Mouse (Mus musculus): Measurements from ENCODE around the gene Palld. TPM values are rescaled to one million over a fixed set of nuclear protein-coding genes. Genes with fewer than 3 reads are reported as not detected.

The Palld gene
- total and polyA plus RNA-seq, 3 experiments: 0.87 to 7.1 (median 2.6) TPM

GRCm38 (mm10) chr8:61730669-61731068, 171.8 kb downstream of the Palld start:
- Histone ChIP-seq H3K9ac (ENCODE audit: insufficient read depth, low read depth) (no peak overlapping the region), H3K27ac (ENCODE audit: insufficient read depth, low read depth) (no peak overlapping the region), H3K36me3 (replicated peaks in 1 of 2; ENCODE audit: control insufficient read depth in 1 of 2, insufficient read depth in 1 of 2, low read length in 1 of 2) (no peaks in the 10 kb centered on the region), H3K4me1 (ENCODE audit: control insufficient read depth in 1 of 2, insufficient read depth in 2 of 2) (peaks cover 0 to 4% of the 10 kb centered on the region in 2 experiments; a peak in 3 of 4 replicates), H3K27me3 (replicated peaks) (no peaks in the 10 kb centered on the region), H3K9me3 (replicated peaks; ENCODE audit: low read length) (no peaks in the 10 kb centered on the region), H3K4me3 (replicated peaks in 1 of 3; ENCODE audit: low read depth in 2 of 3, low read length in 2 of 3, poor library complexity in 1 of 3) (no peak overlapping the region), H3K4me2 (ENCODE audit: insufficient read depth, low read depth, poor library complexity, severe bottlenecking) (no peak overlapping the region), H3K79me2 (replicated peaks; ENCODE audit: control insufficient read depth, extremely low read depth, insufficient read depth, poor library complexity, severe bottlenecking) (no peaks in the 10 kb centered on the region)
- no peak for TF ChIP-seq MXI1 (IDR thresholded peaks at IDR 0.05; ENCODE audit: low read depth, low read length)
- DNase-seq (ENCODE audit: extremely low read depth): no peak
- dilution Hi-C loops (cut with MboI; ENCODE audit: extremely low pct_ligation_motif_present, extremely low pct_unique_long_range_greater_than_20kb, low sequenced_read_pairs) (no loop called here), in situ Hi-C loops (cut with MboI; ENCODE audit: low pct_ligation_motif_present, low pct_unique_long_range_greater_than_20kb, low sequenced_read_pairs) (no loop called here)

DNA sequence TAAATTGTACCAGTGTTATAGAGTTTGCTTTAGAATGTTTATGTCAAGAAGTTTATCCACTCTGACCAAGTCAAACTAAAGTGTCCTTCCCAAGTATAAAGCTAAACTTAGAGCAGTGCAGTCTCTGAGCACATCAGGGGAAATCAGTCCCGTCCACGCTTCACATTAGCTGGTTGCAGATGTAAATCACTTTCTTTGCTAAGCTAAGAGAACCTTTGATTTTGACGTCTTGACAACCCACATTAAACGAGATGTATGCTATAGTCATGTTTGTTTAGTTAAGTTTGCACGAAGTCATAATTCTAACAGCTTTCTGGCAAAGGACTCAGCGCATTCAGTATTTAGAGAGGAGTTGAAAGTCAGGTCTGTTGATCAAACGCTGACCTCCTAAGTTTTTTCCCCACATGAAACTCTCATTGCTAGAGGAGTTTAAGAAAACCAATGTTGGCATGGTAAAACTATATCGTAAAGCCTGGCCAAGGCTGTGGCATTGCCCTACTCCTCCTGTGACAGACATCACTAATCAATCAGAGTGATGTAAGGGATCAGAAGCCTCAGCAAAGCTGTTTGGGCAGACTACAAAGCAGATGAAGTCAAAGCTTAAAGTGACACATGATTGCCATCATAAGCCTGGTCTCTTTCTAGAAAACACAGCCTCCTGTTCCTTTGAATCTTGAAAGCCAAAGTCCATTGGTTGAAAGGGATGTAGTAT, 177.0 kb downstream of the Palld start:
- in situ Hi-C loops (cut with MboI; ENCODE audit: low pct_ligation_motif_present, low pct_unique_long_range_greater_than_20kb, low sequenced_read_pairs): no loop called here
- no peaks in the 10 kb centered on the region for H3K36me3 ChIP-seq (replicated peaks in 1 of 2; ENCODE audit: control insufficient read depth in 1 of 2, insufficient read depth in 1 of 2, low read length in 1 of 2)

GRCm38 (mm10) chr8:61722226-61722625, 180.3 kb downstream of the Palld start:
- no peaks in the 10 kb centered on the region; a peak in 1 of 4 replicates for H3K4me1 ChIP-seq (ENCODE audit: control insufficient read depth in 1 of 2, insufficient read depth in 2 of 2)

More for the DNA sequence above, 177.0 kb downstream of the Palld start:
- dilution Hi-C loops (cut with MboI; ENCODE audit: extremely low pct_ligation_motif_present, extremely low pct_unique_long_range_greater_than_20kb, low sequenced_read_pairs): no loop called here
- Histone ChIP-seq H3K27ac (ENCODE audit: insufficient read depth, low read depth) (no peak overlapping the region), H3K9me3 (replicated peaks; ENCODE audit: low read length) (no peaks in the 10 kb centered on the region), H3K4me3 (replicated peaks in 1 of 3; ENCODE audit: low read depth in 2 of 3, low read length in 2 of 3, poor library complexity in 1 of 3) (no peak overlapping the region), H3K4me2 (ENCODE audit: insufficient read depth, low read depth, poor library complexity, severe bottlenecking) (no peak overlapping the region), H3K79me2 (replicated peaks; ENCODE audit: control insufficient read depth, extremely low read depth, insufficient read depth, poor library complexity, severe bottlenecking) (no peaks in the 10 kb centered on the region), H3K9ac (ENCODE audit: insufficient read depth, low read depth) (no peak overlapping the region), H3K4me1 (ENCODE audit: control insufficient read depth in 1 of 2, insufficient read depth in 2 of 2) (no peaks in the 10 kb centered on the region; a peak in 1 of 4 replicates), H3K27me3 (replicated peaks) (no peaks in the 10 kb centered on the region)
- no peak for DNase-seq (ENCODE audit: extremely low read depth)
- TF ChIP-seq SIN3A (IDR thresholded peaks at IDR 0.05; ENCODE audit: low read length): no peak
- TF ChIP-seq CHD1 (IDR thresholded peaks at IDR 0.05; ENCODE audit: low read depth, low read length): no peak
- TF ChIP-seq MYC (IDR thresholded peaks at IDR 0.05; ENCODE audit: low read depth, low read length): no peak
- TF ChIP-seq USF1 (IDR thresholded peaks at IDR 0.05; ENCODE audit: low read depth, low read length): no peak
- TF ChIP-seq IRF4 (IDR thresholded peaks at IDR 0.05; ENCODE audit: low read depth, low read length): no peak
- TF ChIP-seq MEF2A (IDR thresholded peaks at IDR 0.05; ENCODE audit: borderline replicate concordance, low read depth, low read length): no peak
- no peak for TF ChIP-seq EP300 (IDR thresholded peaks at IDR 0.05; ENCODE audit: low read length)
- TF ChIP-seq SMC3 (IDR thresholded peaks at IDR 0.05; ENCODE audit: low read depth, low read length): no peak
- TF ChIP-seq CHD2 (IDR thresholded peaks at IDR 0.05; ENCODE audit: low read length): no peak
- no peak for TF ChIP-seq PAX5 (IDR thresholded peaks at IDR 0.05; ENCODE audit: low read length)
- no peak for TF ChIP-seq HCFC1 (IDR thresholded peaks at IDR 0.05; ENCODE audit: low read depth, low read length)

More at GRCm38 (mm10) chr8:61722226-61722625, 180.3 kb downstream of the Palld start:
- DNase-seq (ENCODE audit: extremely low read depth): no peak
- Histone ChIP-seq H3K27me3 (replicated peaks) (no peaks in the 10 kb centered on the region), H3K27ac (ENCODE audit: insufficient read depth, low read depth) (no peak overlapping the region), H3K9me3 (replicated peaks; ENCODE audit: low read length) (no peaks in the 10 kb centered on the region), H3K4me2 (ENCODE audit: insufficient read depth, low read depth, poor library complexity, severe bottlenecking) (no peak overlapping the region), H3K4me3 (replicated peaks in 1 of 3; ENCODE audit: low read depth in 2 of 3, low read length in 2 of 3, poor library complexity in 1 of 3) (no peak overlapping the region), H3K36me3 (replicated peaks in 1 of 2; ENCODE audit: control insufficient read depth in 1 of 2, insufficient read depth in 1 of 2, low read length in 1 of 2) (no peaks in the 10 kb centered on the region), H3K9ac (ENCODE audit: insufficient read depth, low read depth) (no peak overlapping the region), H3K79me2 (replicated peaks; ENCODE audit: control insufficient read depth, extremely low read depth, insufficient read depth, poor library complexity, severe bottlenecking) (no peaks in the 10 kb centered on the region)
- in situ Hi-C loops (cut with MboI; ENCODE audit: low pct_ligation_motif_present, low pct_unique_long_range_greater_than_20kb, low sequenced_read_pairs): no loop called here
- dilution Hi-C loops (cut with MboI; ENCODE audit: extremely low pct_ligation_motif_present, extremely low pct_unique_long_range_greater_than_20kb, low sequenced_read_pairs): no loop called here
- no peak for TF ChIP-seq ZC3H11A (IDR thresholded peaks at IDR 0.05; ENCODE audit: low read depth, low read length)
- TF ChIP-seq PAX5 (IDR thresholded peaks at IDR 0.05; ENCODE audit: low read length): no peak
- no peak for TF ChIP-seq MEF2A (IDR thresholded peaks at IDR 0.05; ENCODE audit: borderline replicate concordance, low read depth, low read length)
- TF ChIP-seq MAZ (IDR thresholded peaks at IDR 0.05; ENCODE audit: low read depth, low read length): no peak
